Mouse (Mus musculus) neural tube, embryonic 14.5 days (tissue): ENCODE measurements around the gene Eml2. TPM values are rescaled to one million over a fixed set of nuclear protein-coding genes. Genes with fewer than 3 reads are reported as not detected.
A peak's percentile ranks its signal among the peaks of the same experiment; 100 is the strongest.

Source experiments
- ATAC-seq: fragments of 200-750 bp; cut with Nextera tagmentation; 2 replicates; pipeline ENCODE4 v1.8.0; 2017; ENCODE audit warnings: low read depth, mild to moderate bottlenecking, moderate TSS enrichment, moderate library complexity
- H3K27ac ChIP-seq: fragments of 300-500 bp; sonication (generic); 2 replicates; pipeline ENCODE4 v1.5.1; 2014; ENCODE audit warnings: low read depth, mild to moderate bottlenecking, control low read depth, low read length, moderate library complexity, mixed read lengths
- H3K27me3 ChIP-seq: fragments of 300-500 bp; sonication (generic); 2 replicates; pipeline ENCODE4 v1.6.1; 2014; ENCODE audit warnings: low read length; ENCODE audit not compliant: control insufficient read depth, insufficient read depth
- H3K36me3 ChIP-seq: fragments of 300-500 bp; sonication (generic); 2 replicates; pipeline ENCODE4 v1.6.1; 2014; ENCODE audit warnings: low read length, mixed read lengths; ENCODE audit not compliant: control insufficient read depth, insufficient read depth
- H3K4me1 ChIP-seq: fragments of 300-500 bp; sonication (generic); 2 replicates; pipeline ENCODE4 v1.6.1; 2014; ENCODE audit warnings: low read length; ENCODE audit not compliant: control insufficient read depth, insufficient read depth
- H3K4me2 ChIP-seq: fragments of 300-500 bp; sonication (generic); 2 replicates; pipeline ENCODE4 v1.6.1; 2014; ENCODE audit warnings: mild to moderate bottlenecking, low read depth, low read length, control low read depth
- H3K4me3 ChIP-seq: fragments of 300-500 bp; sonication (generic); 2 replicates; pipeline ENCODE4 v1.5.1; 2014; ENCODE audit warnings: low read depth, low read length, control low read depth, mixed read lengths
- H3K9ac ChIP-seq: fragments of 300-500 bp; sonication (generic); replicated peaks from 2 replicates; pipeline ENCODE4 v1.6.1; 2014; ENCODE audit warnings: low read depth, mild to moderate bottlenecking, control low read depth, low read length, mixed read lengths
- H3K9me3 ChIP-seq: fragments of 300-500 bp; sonication (generic); 2 replicates; pipeline ENCODE4 v1.6.1; 2016; ENCODE audit warnings: low read length; ENCODE audit not compliant: control insufficient read depth
- WGBS: fragments of 180-500 bp; shearing (Covaris S2); extraction: QIAGEN DNeasy Blood & Tissue Kit; methylation state at CpG from one replicate; pipeline ENCODE4 v1.1.7; 2014; 5-methylcytosine and 5-hydroxymethylcytosine counted together
- polyA plus RNA-seq: library from polyadenylated mRNA; unstranded; fragments of >200 nt; fragmentation: Nextera tagmentation; extraction: Ambion mirVana; gene quantifications from 2 replicates; pipeline ENCODE4 v1.2.1, GENCODE M21; 2014

Gene Eml2
- polyA plus RNA-seq, 1 experiment from 2014 or later, result 3.5 TPM

DNA sequence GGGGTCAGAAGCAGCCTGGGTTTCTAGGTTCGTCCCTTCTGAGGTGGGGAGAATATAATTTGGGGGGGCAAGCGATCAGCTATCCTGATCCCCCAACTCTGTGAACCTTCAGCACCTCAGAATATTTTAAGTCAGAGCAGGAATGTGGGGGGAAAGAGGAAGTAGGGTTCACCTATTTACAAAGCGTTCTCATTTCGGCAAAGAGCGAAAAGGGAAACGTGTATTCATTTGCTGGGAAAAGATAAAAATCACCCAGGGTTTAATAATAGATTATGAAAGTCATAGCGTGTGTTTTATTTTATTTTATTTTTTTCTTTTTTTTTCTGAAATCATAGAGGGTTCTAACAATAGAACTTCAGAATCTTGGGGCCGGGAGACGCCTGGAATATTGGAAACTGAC, 38.7 kb downstream of the Eml2 start:
- Histone ChIP-seq H3K4me1 (no peaks in the 10 kb centered on the region), H3K4me3 (no peak overlapping the region), H3K9ac (no peak overlapping the region), H3K27ac (no peak overlapping the region), H3K9me3 (no peaks in the 10 kb centered on the region), H3K36me3 (no peaks in the 10 kb centered on the region), H3K4me2 (no peak overlapping the region), H3K27me3 (no peaks in the 10 kb centered on the region)
- 74% methylated on average over 9 of the region's 9 CpGs for WGBS
- no peak for ATAC-seq

GRCm38 (mm10) chr7:19217492-19217891, 41.3 kb downstream of the Eml2 start:
- H3K27ac ChIP-seq, result no peak overlapping the region
- no peak overlapping the region for H3K4me2 ChIP-seq
- 67% methylated on average over 5 of the region's 5 CpGs for WGBS
- no peaks in the 10 kb centered on the region for H3K9me3 ChIP-seq
- ATAC-seq, result no peak
- H3K4me1 ChIP-seq, result no peaks in the 10 kb centered on the region
- no peaks in the 10 kb centered on the region for H3K27me3 ChIP-seq
- H3K4me3 ChIP-seq, result no peak overlapping the region
- H3K36me3 ChIP-seq, result no peaks in the 10 kb centered on the region
- no peak overlapping the region for H3K9ac ChIP-seq

DNA sequence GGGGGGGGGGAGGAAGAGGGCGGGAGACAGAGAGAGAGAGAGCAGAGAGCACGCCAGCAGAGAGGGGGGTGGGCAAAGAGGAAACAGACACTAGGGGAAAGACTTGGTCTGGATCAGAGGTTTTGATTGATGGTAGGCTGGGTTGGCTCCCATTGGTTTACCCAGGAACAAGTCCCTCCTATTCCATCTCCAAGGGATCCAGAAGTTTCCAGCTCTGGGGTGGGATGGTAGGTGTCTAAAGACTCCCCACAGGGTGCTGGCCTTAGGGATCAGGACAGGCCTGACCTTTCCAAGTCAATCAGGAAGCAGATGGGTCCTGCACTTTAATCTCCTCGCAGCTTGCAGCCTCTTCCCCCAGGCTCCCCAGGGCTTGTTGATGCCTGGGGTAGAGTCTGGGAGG, 41.7 kb downstream of the Eml2 start:
- 13% methylated on average over 2 of the region's 3 CpGs for WGBS
- no peak overlapping the region for H3K27ac ChIP-seq

GRCm38 (mm10) chr7:19220061-19220460, 43.8 kb downstream of the Eml2 start:
- H3K4me2 ChIP-seq, result no peak overlapping the region
- no peaks in the 10 kb centered on the region for H3K36me3 ChIP-seq
- no peak overlapping the region for H3K27ac ChIP-seq
- H3K27me3 ChIP-seq, result no peaks in the 10 kb centered on the region
- no peaks in the 10 kb centered on the region for H3K9me3 ChIP-seq
- no peak overlapping the region for H3K9ac ChIP-seq
- no peaks in the 10 kb centered on the region for H3K4me1 ChIP-seq
- no peak overlapping the region for H3K4me3 ChIP-seq
- ATAC-seq, result no peak
- WGBS, result 78% methylated on average over 3 of the region's 3 CpGs

More for the DNA sequence above, 41.7 kb downstream of the Eml2 start:
- no peaks in the 10 kb centered on the region for H3K4me1 ChIP-seq
- H3K36me3 ChIP-seq, result no peaks in the 10 kb centered on the region
- no peak overlapping the region for H3K4me2 ChIP-seq
- ATAC-seq, result no peak
- no peak overlapping the region for H3K9ac ChIP-seq
- no peak overlapping the region for H3K4me3 ChIP-seq
- no peaks in the 10 kb centered on the region for H3K9me3 ChIP-seq
- H3K27me3 ChIP-seq, result no peaks in the 10 kb centered on the region

DNA sequence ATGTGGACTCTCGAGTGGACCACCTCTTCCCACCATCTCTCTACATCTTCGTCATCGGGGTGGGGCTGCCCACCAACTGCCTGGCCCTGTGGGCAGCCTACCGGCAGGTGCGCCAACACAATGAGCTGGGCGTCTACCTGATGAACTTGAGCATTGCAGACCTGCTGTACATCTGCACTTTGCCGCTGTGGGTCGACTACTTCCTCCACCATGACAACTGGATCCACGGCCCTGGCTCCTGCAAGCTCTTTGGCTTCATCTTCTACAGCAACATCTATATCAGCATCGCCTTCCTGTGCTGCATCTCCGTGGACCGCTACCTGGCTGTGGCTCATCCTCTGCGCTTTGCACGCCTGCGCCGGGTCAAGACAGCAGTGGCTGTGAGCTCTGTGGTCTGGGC, 46.0 kb downstream of the Eml2 start:
- Histone ChIP-seq H3K4me1 (peaks cover 7% of the 10 kb centered on the region; the same call in 1 of the 2 replicates), H3K9me3 (no peaks in the 10 kb centered on the region), H3K4me3 (no peak overlapping the region), H3K27ac (no peak overlapping the region), H3K27me3 (no peaks in the 10 kb centered on the region), H3K36me3 (no peaks in the 10 kb centered on the region), H3K9ac (no peak overlapping the region), H3K4me2 (no peak overlapping the region)
- ATAC-seq, result no peak
- 97% methylated on average over 14 of the region's 16 CpGs for WGBS

GRCm38 (mm10) chr7:19222875-19223274, 46.7 kb downstream of the Eml2 start:
- H3K36me3 ChIP-seq, result no peaks in the 10 kb centered on the region
- peaks cover 8% of the 10 kb centered on the region; the same call in 1 of the 2 replicates for H3K4me1 ChIP-seq
- H3K27ac ChIP-seq, result no peak overlapping the region
- H3K9me3 ChIP-seq, result no peaks in the 10 kb centered on the region
- ATAC-seq, result no peak
- H3K27me3 ChIP-seq, result no peaks in the 10 kb centered on the region
- H3K9ac ChIP-seq, result no peak overlapping the region
- no peak overlapping the region for H3K4me3 ChIP-seq
- no peak overlapping the region for H3K4me2 ChIP-seq
- 91% methylated on average over 14 of the region's 14 CpGs for WGBS

DNA sequence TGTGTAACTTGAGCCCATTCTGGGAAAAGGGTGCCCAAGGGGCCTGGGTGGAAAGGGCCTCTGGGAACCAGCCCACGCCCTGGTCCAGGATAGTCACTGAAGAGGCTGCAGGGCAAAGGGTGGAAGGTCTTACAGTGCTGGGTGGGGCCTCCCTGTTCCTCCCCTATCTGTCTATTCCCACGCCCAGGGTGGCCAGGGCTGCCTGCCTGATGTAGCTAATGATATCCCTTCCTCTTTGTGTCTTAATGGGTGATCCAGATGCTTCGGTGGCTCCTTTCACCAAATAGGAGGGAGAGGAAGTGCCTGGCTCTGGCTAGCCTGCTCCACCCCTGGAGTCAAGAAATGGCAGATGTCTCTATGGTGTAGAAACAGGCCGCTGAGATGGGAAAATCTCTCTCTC, 48.7 kb downstream of the Eml2 start:
- H3K9ac ChIP-seq, result no peak overlapping the region
- H3K36me3 ChIP-seq, result no peaks in the 10 kb centered on the region
- H3K27me3 ChIP-seq, result no peaks in the 10 kb centered on the region
- H3K4me3 ChIP-seq, result no peak overlapping the region
- no peak overlapping the region for H3K4me2 ChIP-seq
- H3K4me1 ChIP-seq, result peaks cover 15% of the 10 kb centered on the region
- ATAC-seq, result no peak
- H3K27ac ChIP-seq, result no peak overlapping the region
- WGBS, result 86% methylated on average over 4 of the region's 4 CpGs
- H3K9me3 ChIP-seq, result no peaks in the 10 kb centered on the region

- H3K36me3 ChIP-seq, result no peaks in the 10 kb centered on the region
- peak overlapping the region; percentile 100 for H3K27ac ChIP-seq
- H3K27me3 ChIP-seq, result no peaks in the 10 kb centered on the region
- H3K9me3 ChIP-seq, result no peaks in the 10 kb centered on the region
- peaks cover 20% of the 10 kb centered on the region for H3K4me1 ChIP-seq
- peak overlapping the region; percentile 60 for H3K4me3 ChIP-seq
- H3K4me2 ChIP-seq, result peak overlapping the region; percentile 87
- ATAC-seq, result peak; percentile 23
- WGBS, result 16% methylated on average over 20 of the region's 20 CpGs
- peak overlapping the region; percentile 83 for H3K9ac ChIP-seq
These were observed 50.9 kb downstream of the Eml2 start for GRCm38 (mm10) chr7:19226817-19227797.
